Mouse (Mus musculus) kidney, adult 18-20 months (tissue): ENCODE results near the gene Nmnat2.
A peak's percentile ranks its signal among the peaks of the same experiment; 100 is the strongest.

ENCODE experiments used
- DNase-seq: peaks from one replicate; pipeline ENCODE4 v3.0.0; 2021

Gene Nmnat2

GRCm38 (mm10) chr1:152954821-152955523 lies at the start of gene Nmnat2:
Nmnat2 (plus strand) TSS chr1:152954993.
- DNase-seq, result no peak

- no peak for DNase-seq
Measured at GRCm38 (mm10) chr1:152913483-152914460, 41.0 kb upstream of the Nmnat2 start.

DNA sequence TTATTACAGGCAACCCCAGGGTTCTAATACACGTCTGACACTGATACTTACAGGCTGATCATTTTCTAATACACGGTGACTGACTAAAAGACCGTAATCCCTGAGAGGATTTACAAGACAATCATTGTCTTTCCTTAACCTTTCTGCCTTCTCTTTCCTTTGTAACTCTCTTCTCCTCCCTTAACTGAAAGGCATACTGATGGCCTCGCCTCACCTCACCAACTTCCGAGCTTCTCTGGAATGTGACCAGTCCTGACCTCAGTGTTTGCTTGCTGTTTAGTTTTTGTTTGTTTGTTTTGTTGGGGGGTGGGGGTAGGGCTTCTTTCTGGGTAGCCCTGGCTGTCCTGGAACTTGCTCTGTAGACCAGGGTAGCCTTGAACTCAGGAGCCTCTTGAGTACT lies 39.0 kb upstream of the Nmnat2 start:
- no peak for DNase-seq

- DNase-seq, result no peak
Measured at GRCm38 (mm10) chr1:152916936-152917335, 37.9 kb upstream of the Nmnat2 start.

- no peak for DNase-seq
Measured at GRCm38 (mm10) chr1:152917626-152918025, 37.2 kb upstream of the Nmnat2 start.

DNA sequence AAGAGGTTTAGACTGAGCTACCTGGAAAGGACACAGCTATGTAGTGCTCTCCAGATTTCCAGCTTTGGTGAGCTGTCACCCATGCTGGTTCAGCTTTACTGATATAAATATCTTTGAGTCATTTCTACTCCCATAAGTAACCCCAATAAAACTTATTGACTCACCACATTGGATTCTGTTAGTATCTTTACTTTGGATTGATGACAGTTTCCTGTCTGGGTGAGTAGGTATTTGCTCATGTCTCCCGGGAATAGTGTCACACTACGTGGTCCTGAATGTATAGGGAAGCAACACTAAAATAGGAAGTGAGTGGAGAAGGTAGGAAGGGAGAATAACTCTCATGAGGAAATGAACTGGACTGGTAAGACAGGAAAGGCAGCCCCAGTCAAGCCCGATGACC lies 33.0 kb upstream of the Nmnat2 start:
- no peak for DNase-seq

DNA sequence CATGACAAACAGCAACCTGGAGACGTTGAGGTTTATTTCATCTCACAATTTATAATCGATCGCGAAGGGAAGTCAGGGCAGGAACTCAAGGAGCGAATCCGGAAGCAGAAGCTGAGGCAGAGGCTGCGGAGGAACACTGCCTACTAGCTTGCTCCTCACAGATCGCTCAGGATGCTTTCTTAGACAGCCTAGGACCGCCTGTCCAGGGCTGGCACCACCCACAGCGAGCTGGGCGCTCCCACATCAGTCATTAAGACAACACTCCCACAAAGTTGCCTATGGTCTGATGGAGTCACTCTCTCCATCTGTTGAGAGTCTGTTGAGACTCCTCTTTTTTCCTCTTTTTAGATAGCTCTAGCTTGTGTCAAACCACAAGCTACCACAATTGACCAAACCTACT lies 20.8 kb upstream of the Nmnat2 start:
- DNase-seq, result no peak

GRCm38 (mm10) chr1:152935476-152935875 lies 19.3 kb upstream of the Nmnat2 start:
- DNase-seq, result no peak

GRCm38 (mm10) chr1:152936365-152936764 lies 18.4 kb upstream of the Nmnat2 start:
- no peak for DNase-seq

- DNase-seq, result no peak
Measured at GRCm38 (mm10) chr1:152942977-152943376, 11.8 kb upstream of the Nmnat2 start.

- no peak for DNase-seq
Measured at GRCm38 (mm10) chr1:152954167-152954566, 626 bp upstream of the Nmnat2 start.

DNA sequence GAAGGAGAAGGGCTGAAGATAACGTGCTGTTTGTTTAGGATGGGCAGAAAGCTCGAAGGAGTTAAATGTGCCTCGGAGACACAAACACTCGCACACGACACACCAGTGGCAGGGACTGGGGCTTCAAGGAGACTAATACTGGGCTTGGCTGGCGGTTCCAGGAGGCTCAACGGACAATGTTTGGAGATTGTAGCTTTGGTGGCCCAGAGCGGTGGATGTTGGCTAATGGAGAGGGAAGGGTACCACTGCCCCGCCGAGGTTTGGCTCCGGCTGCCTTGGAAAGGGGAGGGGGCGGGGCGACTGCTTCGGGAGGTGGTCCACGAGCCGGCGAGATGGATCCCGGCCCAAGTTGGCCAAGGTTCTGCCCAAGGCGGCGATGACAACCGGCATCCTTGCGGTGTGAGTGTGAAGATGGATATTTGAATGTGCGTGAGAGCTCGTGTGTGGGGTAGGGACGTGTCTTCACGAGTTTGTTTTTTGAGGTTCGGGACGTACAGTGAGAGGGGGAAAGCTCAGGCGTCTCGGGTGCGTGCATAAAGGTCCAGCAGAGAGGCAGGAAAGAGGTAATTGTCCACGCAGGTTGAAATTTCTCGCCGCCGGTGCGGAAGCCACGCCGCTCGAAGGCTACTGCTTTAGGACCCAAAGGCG lies 895 bp downstream of the Nmnat2 start:
- DNase-seq, result no peak

- DNase-seq, result peak; percentile 58
Measured at GRCm38 (mm10) chr1:152956221-152956620, 1.4 kb downstream of the Nmnat2 start.

GRCm38 (mm10) chr1:152964344-152964743 lies 9.6 kb downstream of the Nmnat2 start:
- DNase-seq, result no peak

- no peak for DNase-seq
Measured at GRCm38 (mm10) chr1:152966222-152966621, 11.4 kb downstream of the Nmnat2 start.

DNA sequence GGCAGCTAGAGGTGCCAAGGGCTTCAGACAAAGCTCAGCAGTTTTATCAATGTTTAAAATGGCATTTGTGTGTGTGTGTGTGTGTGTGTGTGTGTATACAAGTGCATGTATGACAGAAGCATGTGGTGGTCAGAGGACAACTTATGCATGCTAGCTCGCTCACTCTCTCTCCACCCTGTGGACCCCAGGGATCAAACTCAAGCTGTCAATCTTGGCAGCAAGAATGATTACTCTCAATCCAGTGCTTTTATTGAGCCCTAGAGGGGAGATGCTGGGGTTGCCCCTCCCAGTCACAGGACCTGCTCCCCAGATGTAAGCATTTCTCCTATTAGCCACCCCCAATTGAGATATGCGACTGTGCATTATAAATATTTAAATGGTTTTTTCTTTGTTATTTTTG lies 11.9 kb downstream of the Nmnat2 start:
- DNase-seq, result no peak

GRCm38 (mm10) chr1:152969081-152969480 lies 14.3 kb downstream of the Nmnat2 start:
- no peak for DNase-seq

- no peak for DNase-seq
Measured at GRCm38 (mm10) chr1:152972957-152973356, 18.2 kb downstream of the Nmnat2 start.

DNA sequence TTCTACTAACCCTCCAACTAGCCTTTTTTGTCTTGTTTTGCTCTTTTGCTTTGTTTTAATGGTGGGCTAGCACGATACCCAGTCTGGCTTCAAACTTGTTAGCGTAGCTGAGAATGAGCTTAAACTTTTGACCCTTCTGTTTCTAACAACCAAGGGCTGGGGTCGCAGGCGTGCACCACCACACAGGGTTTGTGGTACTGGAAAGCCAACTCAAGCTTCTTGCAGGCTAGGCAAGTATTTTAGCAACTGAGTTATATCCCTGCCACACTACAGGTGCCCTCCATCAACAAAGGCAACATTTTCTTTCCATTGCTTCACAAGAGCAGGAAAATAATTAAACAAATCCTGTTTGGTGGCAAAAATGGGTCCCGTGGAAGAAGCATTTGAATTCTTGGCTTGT lies 18.6 kb downstream of the Nmnat2 start:
- DNase-seq, result no peak

GRCm38 (mm10) chr1:152973861-152974260 lies 19.1 kb downstream of the Nmnat2 start:
- no peak for DNase-seq

- DNase-seq, result no peak
Measured at GRCm38 (mm10) chr1:152975144-152975543, 20.4 kb downstream of the Nmnat2 start.

DNA sequence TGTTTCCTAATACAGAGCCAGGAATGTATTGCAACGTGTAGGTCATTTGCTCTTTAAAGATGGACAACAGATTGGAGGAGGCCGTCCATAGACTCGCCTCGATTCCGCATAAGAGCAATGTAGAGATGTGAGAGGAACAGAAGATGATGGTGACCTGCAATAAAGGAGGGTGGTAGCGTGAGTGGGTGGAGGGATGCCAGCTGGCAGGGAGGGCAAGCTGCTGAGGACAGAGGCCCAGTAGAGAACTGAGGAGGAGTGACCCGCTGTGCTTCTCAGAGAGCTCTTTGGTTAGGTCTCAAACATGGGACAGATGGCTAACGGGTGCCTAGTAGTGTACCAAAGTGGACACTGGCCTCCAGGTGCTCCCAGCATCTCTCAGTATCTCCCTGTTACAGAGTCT lies 23.9 kb downstream of the Nmnat2 start:
- no peak for DNase-seq

- DNase-seq, result no peak
Measured at GRCm38 (mm10) chr1:152983416-152983815, 28.6 kb downstream of the Nmnat2 start.

- DNase-seq, result no peak
Measured at GRCm38 (mm10) chr1:152986981-152987380, 32.2 kb downstream of the Nmnat2 start.
